In genomic region chr1:38388466-38388865, GRCm38 (mm10) we compare ENCODE assay signal across 19 mouse cellular contexts.
A peak's percentile ranks its signal among the peaks of the same experiment; 100 is the strongest.
DNase-seq lines count a peak whose midpoint lies in the region; ATAC-seq and TF ChIP-seq lines count a peak whose summit lies in the region.
"Had no signal": no experiment of that assay in that cellular context is flagged by ENCODE, and none has a peak within 500 bp of the region (broad histone marks: within the 10 kb centered on the region; RNA-seq: fewer than 3 reads in every experiment).

No protein-coding gene starts in this region.

- H3K27ac ChIP-seq in intestine, embryonic 14.5 days (ENCODE audit: low read depth): no peak overlapping the region
- H3K27ac ChIP-seq in intestine, postnatal 0 days (ENCODE audit: low read depth, low read length): no peak overlapping the region
- H3K27ac ChIP-seq in lung, embryonic 14.5 days (ENCODE audit: low read depth): no peak overlapping the region
- H3K27ac ChIP-seq: embryonic facial prominence, embryonic 15.5 days; left cerebral cortex, adult 2 months; liver, embryonic 13.5 days; midbrain, embryonic 12.5 days; neural tube, embryonic 12.5 days; stomach, embryonic 15.5 days had no signal

- no peak overlapping the region for H3K4me2 ChIP-seq in intestine, embryonic 14.5 days (ENCODE audit: low read length)
- no peak overlapping the region for H3K4me2 ChIP-seq in intestine, postnatal 0 days (replicated peaks; ENCODE audit: low read depth)
- no peak overlapping the region for H3K4me2 ChIP-seq in lung, embryonic 14.5 days
- H3K4me2 ChIP-seq: embryonic facial prominence, embryonic 15.5 days; liver, embryonic 13.5 days; midbrain, embryonic 12.5 days; neural tube, embryonic 12.5 days; stomach, embryonic 15.5 days had no signal

- no peak for DNase-seq in intestine, embryonic 14.5 days (ENCODE audit: low spot score)
- DNase-seq in lung, embryonic 14.5 days: peak; percentile 54
- DNase-seq in lung, postnatal 14 days: no peak
- peak; percentile 65 for DNase-seq in adipocyte (ENCODE audit: low spot score)
- DNase-seq in adrenal gland, postnatal 4 days (ENCODE audit: low spot score in 2 of 2): no peak
- DNase-seq: adrenal gland, adult 8-10 months; cerebellum, adult 11 months; gastrocnemius, postnatal 36 days; layer of hippocampus, adult 9-11 months; liver, embryonic 13.5 days; right cerebral cortex, postnatal 14 days; thymus, adult 2 months had no signal

- no peak overlapping the region for H3K9ac ChIP-seq in intestine, embryonic 14.5 days (ENCODE audit: low read length)
- no peak overlapping the region for H3K9ac ChIP-seq in intestine, postnatal 0 days (ENCODE audit: low read depth, low read length)
- H3K9ac ChIP-seq in lung, embryonic 14.5 days: no peak overlapping the region
- H3K9ac ChIP-seq: embryonic facial prominence, embryonic 15.5 days; liver, embryonic 13.5 days; midbrain, embryonic 12.5 days; neural tube, embryonic 12.5 days; stomach, embryonic 15.5 days had no signal

- H3K36me3 ChIP-seq in intestine, embryonic 14.5 days (ENCODE audit: control insufficient read depth, insufficient read depth, low read length): no peaks in the 10 kb centered on the region
- H3K36me3 ChIP-seq in intestine, postnatal 0 days (ENCODE audit: control insufficient read depth, insufficient read depth): no peaks in the 10 kb centered on the region
- no peaks in the 10 kb centered on the region for H3K36me3 ChIP-seq in lung, embryonic 14.5 days (ENCODE audit: insufficient read depth)
- H3K36me3 ChIP-seq: embryonic facial prominence, embryonic 15.5 days; liver, embryonic 13.5 days; midbrain, embryonic 12.5 days; neural tube, embryonic 12.5 days; stomach, embryonic 15.5 days had no signal

- ATAC-seq in intestine, embryonic 14.5 days (replicated peaks; ENCODE audit: low FRiP score, low TSS enrichment, low read depth): peak; percentile 43; the same call in 1 of the 2 replicates
- no peak for ATAC-seq in intestine, postnatal 0 days
- ATAC-seq in lung, embryonic 14.5 days (ENCODE audit: insufficient read depth): no peak
- peak; percentile 22; the same call in 1 of the 2 replicates for ATAC-seq in common myeloid progenitor, adult 5-6 weeks (replicated peaks; ENCODE audit: low read depth, poor library complexity, severe bottlenecking)

- no peaks in the 10 kb centered on the region for H3K27me3 ChIP-seq in intestine, embryonic 14.5 days (replicated peaks; ENCODE audit: control insufficient read depth, insufficient read depth, low read length)
- no peaks in the 10 kb centered on the region for H3K27me3 ChIP-seq in intestine, postnatal 0 days (replicated peaks; ENCODE audit: control insufficient read depth, insufficient read depth, low read length)
- no peaks in the 10 kb centered on the region for H3K27me3 ChIP-seq in lung, embryonic 14.5 days (ENCODE audit: insufficient read depth, low read length)
- H3K27me3 ChIP-seq: embryonic facial prominence, embryonic 15.5 days; liver, embryonic 13.5 days; midbrain, embryonic 12.5 days; neural tube, embryonic 12.5 days; stomach, embryonic 15.5 days had no signal

- 38% methylated on average over 3 of the region's 3 CpGs for WGBS in intestine, embryonic 14.5 days
- WGBS in intestine, postnatal 0 days: 62% methylated on average over 3 of the region's 3 CpGs
- WGBS in lung, embryonic 14.5 days: 64% methylated on average over 3 of the region's 3 CpGs

- peaks cover 17% of the 10 kb centered on the region for H3K4me1 ChIP-seq in intestine, embryonic 14.5 days (replicated peaks; ENCODE audit: control insufficient read depth, insufficient read depth, low read length)
- H3K4me1 ChIP-seq in intestine, postnatal 0 days (replicated peaks; ENCODE audit: control insufficient read depth, insufficient read depth, low read length): no peaks in the 10 kb centered on the region
- H3K4me1 ChIP-seq in lung, embryonic 14.5 days (ENCODE audit: insufficient read depth): no peaks in the 10 kb centered on the region

- H3K9me3 ChIP-seq in intestine, embryonic 14.5 days (ENCODE audit: control insufficient read depth, low read length): no peaks in the 10 kb centered on the region
- no peaks in the 10 kb centered on the region for H3K9me3 ChIP-seq in intestine, postnatal 0 days (ENCODE audit: control insufficient read depth)
- no peaks in the 10 kb centered on the region for H3K9me3 ChIP-seq in lung, embryonic 14.5 days (ENCODE audit: low read depth, low read length)
- H3K9me3 ChIP-seq: embryonic facial prominence, embryonic 15.5 days; liver, embryonic 13.5 days; midbrain, embryonic 12.5 days; neural tube, embryonic 12.5 days; stomach, embryonic 15.5 days had no signal

- no peak for TF ChIP-seq CTCF in intestine, postnatal 0 days (IDR thresholded peaks at IDR 0.05; ENCODE audit: low read depth)
- no peak for TF ChIP-seq CTCF in lung, embryonic 14.5 days (IDR thresholded peaks at IDR 0.05; ENCODE audit: low read depth)

- no peak overlapping the region for H3K4me3 ChIP-seq in intestine, embryonic 14.5 days (ENCODE audit: low read depth, low read length)
- no peak overlapping the region for H3K4me3 ChIP-seq in intestine, postnatal 0 days (ENCODE audit: low read depth, low read length)
- no peak overlapping the region for H3K4me3 ChIP-seq in lung, embryonic 14.5 days (ENCODE audit: low read depth, low read length)
- H3K4me3 ChIP-seq: embryonic facial prominence, embryonic 15.5 days; left cerebral cortex, adult 2 months; liver, embryonic 13.5 days; midbrain, embryonic 12.5 days; neural tube, embryonic 12.5 days; stomach, embryonic 15.5 days had no signal

Comparison
In these comparisons a context has a peak if more than half of its experiments do, and no peak if none do; other contexts are left out.
1. ATAC-seq: peak in intestine, embryonic 14.5 days (single experiment) and common myeloid progenitor, adult 5-6 weeks (single experiment); none in intestine, postnatal 0 days (single experiment) and lung, embryonic 14.5 days (single experiment).
2. DNase-seq: peak in lung, embryonic 14.5 days (single experiment) and adipocyte (single experiment); none in intestine, embryonic 14.5 days (single experiment), lung, postnatal 14 days (single experiment) and adrenal gland, postnatal 4 days (0 of 2).